Mouse (Mus musculus): Measurements from ENCODE around the gene Zfp978. TPM values are rescaled to one million over a fixed set of nuclear protein-coding genes. Genes with fewer than 3 reads are reported as not detected.
"Not testable (repeated sequence)": the region's sequence is repeated elsewhere in the genome, so short reads cannot be mapped to it uniquely, and the experiment has no call there.

Gene Zfp978
- polyA plus RNA-seq, 1 experiment from 2014 or later: 0.37 TPM

GRCm38 (mm10) chr4:147348906-147349686, 12.0 kb upstream of the Zfp978 start:
- DNase-seq (ENCODE audit: low spot score) (peak; percentile 30), ATAC-seq (replicated peaks; ENCODE audit: low FRiP score) (0 out of 2 replicates have a peak, but pooled peaks have one; percentile 47)
- H3K4me2 ChIP-seq; H3K27ac ChIP-seq (ENCODE audit: low read depth, low read length); H3K27me3 ChIP-seq (replicated peaks; ENCODE audit: control insufficient read depth, insufficient read depth, low read length); H3K4me1 ChIP-seq (replicated peaks; ENCODE audit: control insufficient read depth, insufficient read depth, low read length); H3K4me3 ChIP-seq (ENCODE audit: low read depth, low read length); H3K9ac ChIP-seq (ENCODE audit: low read depth, low read length); H3K36me3 ChIP-seq (ENCODE audit: control insufficient read depth, insufficient read depth, low read length): not testable (repeated sequence)
- WGBS: 86% methylated on average over 18 of the region's 19 CpGs
- H3K9me3 ChIP-seq (ENCODE audit: control insufficient read depth, low read length): peaks cover 38% of the 10 kb centered on the region

- ATAC-seq (replicated peaks; ENCODE audit: low FRiP score); H3K36me3 ChIP-seq (ENCODE audit: control insufficient read depth, insufficient read depth, low read length); H3K27ac ChIP-seq (ENCODE audit: low read depth, low read length); H3K9ac ChIP-seq (ENCODE audit: low read depth, low read length); H3K4me2 ChIP-seq; H3K4me3 ChIP-seq (ENCODE audit: low read depth, low read length); H3K4me1 ChIP-seq (replicated peaks; ENCODE audit: control insufficient read depth, insufficient read depth, low read length); H3K27me3 ChIP-seq (replicated peaks; ENCODE audit: control insufficient read depth, insufficient read depth, low read length): not testable (repeated sequence)
- 83% methylated on average over 9 of the region's 9 CpGs for WGBS
- H3K9me3 ChIP-seq (ENCODE audit: control insufficient read depth, low read length): peaks cover 40% of the 10 kb centered on the region
- peak; percentile 26 for DNase-seq (ENCODE audit: low spot score)
These were observed 11.3 kb upstream of the Zfp978 start for GRCm38 (mm10) chr4:147349687-147350415.

GRCm38 (mm10) chr4:147350541-147350940, 10.6 kb upstream of the Zfp978 start:
- not testable (repeated sequence) for H3K27ac ChIP-seq (ENCODE audit: low read depth, low read length); ATAC-seq (replicated peaks; ENCODE audit: low FRiP score)
- 75% methylated on average over 2 of the region's 2 CpGs for WGBS

GRCm38 (mm10) chr4:147351376-147351980, 9.6 kb upstream of the Zfp978 start:
- not testable (repeated sequence) for DNase-seq (ENCODE audit: low spot score); H3K36me3 ChIP-seq (ENCODE audit: control insufficient read depth, insufficient read depth, low read length); ATAC-seq (replicated peaks; ENCODE audit: low FRiP score); H3K4me1 ChIP-seq (replicated peaks; ENCODE audit: control insufficient read depth, insufficient read depth, low read length); H3K4me2 ChIP-seq; H3K4me3 ChIP-seq (ENCODE audit: low read depth, low read length); H3K9ac ChIP-seq (ENCODE audit: low read depth, low read length); H3K27ac ChIP-seq (ENCODE audit: low read depth, low read length); H3K27me3 ChIP-seq (replicated peaks; ENCODE audit: control insufficient read depth, insufficient read depth, low read length)
- WGBS: 80% methylated on average over 9 of the region's 13 CpGs
- peaks cover 37% of the 10 kb centered on the region for H3K9me3 ChIP-seq (ENCODE audit: control insufficient read depth, low read length)

More at GRCm38 (mm10) chr4:147350541-147350940, 10.6 kb upstream of the Zfp978 start:
- H3K9me3 ChIP-seq (ENCODE audit: control insufficient read depth, low read length): peaks cover 40% of the 10 kb centered on the region
- DNase-seq (ENCODE audit: low spot score): peak; percentile 28
- H3K4me3 ChIP-seq (ENCODE audit: low read depth, low read length); H3K4me2 ChIP-seq; H3K27me3 ChIP-seq (replicated peaks; ENCODE audit: control insufficient read depth, insufficient read depth, low read length); H3K9ac ChIP-seq (ENCODE audit: low read depth, low read length); H3K4me1 ChIP-seq (replicated peaks; ENCODE audit: control insufficient read depth, insufficient read depth, low read length); H3K36me3 ChIP-seq (ENCODE audit: control insufficient read depth, insufficient read depth, low read length): not testable (repeated sequence)

GRCm38 (mm10) chr4:147353626-147354025, 7.5 kb upstream of the Zfp978 start:
- H3K36me3 ChIP-seq (ENCODE audit: control insufficient read depth, insufficient read depth, low read length); H3K4me1 ChIP-seq (replicated peaks; ENCODE audit: control insufficient read depth, insufficient read depth, low read length); H3K4me2 ChIP-seq; DNase-seq (ENCODE audit: low spot score); H3K27me3 ChIP-seq (replicated peaks; ENCODE audit: control insufficient read depth, insufficient read depth, low read length); H3K4me3 ChIP-seq (ENCODE audit: low read depth, low read length); H3K27ac ChIP-seq (ENCODE audit: low read depth, low read length); ATAC-seq (replicated peaks; ENCODE audit: low FRiP score); H3K9ac ChIP-seq (ENCODE audit: low read depth, low read length): not testable (repeated sequence)
- 74% methylated on average over 4 of the region's 4 CpGs for WGBS
- peaks cover 26% of the 10 kb centered on the region for H3K9me3 ChIP-seq (ENCODE audit: control insufficient read depth, low read length)

- no CpG with 5 or more reads among the region's 3 CpGs for WGBS
- not testable (repeated sequence) for H3K9me3 ChIP-seq (ENCODE audit: control insufficient read depth, low read length); H3K27ac ChIP-seq (ENCODE audit: low read depth, low read length); DNase-seq (ENCODE audit: low spot score); H3K4me3 ChIP-seq (ENCODE audit: low read depth, low read length); H3K4me1 ChIP-seq (replicated peaks; ENCODE audit: control insufficient read depth, insufficient read depth, low read length); H3K9ac ChIP-seq (ENCODE audit: low read depth, low read length); H3K4me2 ChIP-seq; H3K27me3 ChIP-seq (replicated peaks; ENCODE audit: control insufficient read depth, insufficient read depth, low read length); ATAC-seq (replicated peaks; ENCODE audit: low FRiP score); H3K36me3 ChIP-seq (ENCODE audit: control insufficient read depth, insufficient read depth, low read length)
These were observed 5.1 kb upstream of the Zfp978 start for GRCm38 (mm10) chr4:147356042-147356441.

- H3K4me1 ChIP-seq (replicated peaks; ENCODE audit: control insufficient read depth, insufficient read depth, low read length); H3K4me3 ChIP-seq (ENCODE audit: low read depth, low read length); H3K36me3 ChIP-seq (ENCODE audit: control insufficient read depth, insufficient read depth, low read length); H3K9ac ChIP-seq (ENCODE audit: low read depth, low read length); H3K27me3 ChIP-seq (replicated peaks; ENCODE audit: control insufficient read depth, insufficient read depth, low read length); H3K4me2 ChIP-seq; DNase-seq (ENCODE audit: low spot score); H3K9me3 ChIP-seq (ENCODE audit: control insufficient read depth, low read length); H3K27ac ChIP-seq (ENCODE audit: low read depth, low read length): not testable (repeated sequence)
- ATAC-seq (replicated peaks; ENCODE audit: low FRiP score): peak; percentile 45; the same call in 1 of the 2 replicates
- WGBS: no CpG with 5 or more reads among the region's 2 CpGs
These were observed 3.9 kb upstream of the Zfp978 start for GRCm38 (mm10) chr4:147357195-147357594.

- not testable (repeated sequence) for H3K9ac ChIP-seq (ENCODE audit: low read depth, low read length); H3K4me2 ChIP-seq; H3K36me3 ChIP-seq (ENCODE audit: control insufficient read depth, insufficient read depth, low read length); H3K27ac ChIP-seq (ENCODE audit: low read depth, low read length); H3K4me1 ChIP-seq (replicated peaks; ENCODE audit: control insufficient read depth, insufficient read depth, low read length); H3K4me3 ChIP-seq (ENCODE audit: low read depth, low read length); ATAC-seq (replicated peaks; ENCODE audit: low FRiP score); H3K9me3 ChIP-seq (ENCODE audit: control insufficient read depth, low read length); DNase-seq (ENCODE audit: low spot score); H3K27me3 ChIP-seq (replicated peaks; ENCODE audit: control insufficient read depth, insufficient read depth, low read length)
- no CpG with 5 or more reads among the region's 1 CpGs for WGBS
These were observed 769 bp downstream of the Zfp978 start for GRCm38 (mm10) chr4:147361872-147362271.

All from liver, embryonic 11.5 days (tissue).